Mouse (Mus musculus) testis, adult 2 months (tissue): ENCODE measurements around the gene Tstd2.

ENCODE experiments used
- CTCF ChIP-seq: fragments of 200-500 bp; IDR thresholded peaks from 2 replicates; pipeline ENCODE4 v1.5.1; 2012; ENCODE audit warnings: low read depth, mild to moderate bottlenecking, inconsistent platforms, low read length, moderate library complexity; ENCODE audit not compliant: control insufficient read depth, insufficient read depth, insufficient replicate concordance
- POLR2A ChIP-seq: fragments of 200-500 bp; IDR thresholded peaks from 2 replicates; pipeline ENCODE4 v1.6.1; 2012; ENCODE audit warnings: low read depth, mild to moderate bottlenecking, inconsistent platforms, low read length, moderate library complexity; ENCODE audit not compliant: control insufficient read depth

GRCm38 (mm10) chr4:46146881-46147280 is 8.4 kb upstream of the Tstd2 start:
- TF ChIP-seq CTCF (no peak), POLR2A (no peak)
